Mouse (Mus musculus) lung, embryonic 16.5 days (tissue): ENCODE measurements around the gene Taf4. TPM values are rescaled to one million over a fixed set of nuclear protein-coding genes. Genes with fewer than 3 reads are reported as not detected.
A peak's percentile ranks its signal among the peaks of the same experiment; 100 is the strongest.

ENCODE experiments used
- ATAC-seq: fragments of 200-750 bp; cut with Nextera tagmentation; 2 replicates; pipeline ENCODE4 v1.8.0; 2017; ENCODE audit warnings: low read depth, mild to moderate bottlenecking, moderate library complexity
- H3K27ac ChIP-seq: fragments of 300-500 bp; sonication (generic); 2 replicates; pipeline ENCODE4 v1.5.1; 2014; ENCODE audit warnings: mild to moderate bottlenecking, control low read depth, low read length
- H3K27me3 ChIP-seq: fragments of 300-500 bp; sonication (generic); 2 replicates; pipeline ENCODE4 v1.6.1; 2014; ENCODE audit warnings: low read depth, low read length, mixed read lengths; ENCODE audit not compliant: control insufficient read depth, insufficient read depth
- H3K36me3 ChIP-seq: fragments of 300-500 bp; sonication (generic); 2 replicates; pipeline ENCODE4 v1.6.1; 2014; ENCODE audit warnings: low read length; ENCODE audit not compliant: control insufficient read depth, insufficient read depth
- H3K4me1 ChIP-seq: fragments of 300-500 bp; sonication (generic); replicated peaks from 2 replicates; pipeline ENCODE4 v1.6.1; 2014; ENCODE audit warnings: low read length, mixed read lengths; ENCODE audit not compliant: control insufficient read depth, insufficient read depth
- H3K4me2 ChIP-seq: fragments of 300-500 bp; sonication (generic); 2 replicates; pipeline ENCODE4 v1.6.1; 2014; ENCODE audit warnings: low read depth, low read length, control low read depth
- H3K4me3 ChIP-seq: fragments of 300-500 bp; sonication (generic); 2 replicates; pipeline ENCODE4 v1.5.1; 2014; ENCODE audit warnings: mild to moderate bottlenecking, low read length, control low read depth
- H3K9ac ChIP-seq: fragments of 300-500 bp; sonication (generic); 2 replicates; pipeline ENCODE4 v1.6.1; 2014; ENCODE audit warnings: low read length, control low read depth
- H3K9me3 ChIP-seq: fragments of 300-500 bp; sonication (generic); 2 replicates; pipeline ENCODE4 v1.6.1; 2016; ENCODE audit warnings: low read length; ENCODE audit not compliant: control insufficient read depth
- WGBS: fragments of 180-500 bp; shearing (Covaris S2); extraction: QIAGEN DNeasy Blood & Tissue Kit; methylation state at CpG from one replicate; pipeline ENCODE4 v1.1.7; 2014; 5-methylcytosine and 5-hydroxymethylcytosine counted together
- polyA plus RNA-seq: library from polyadenylated mRNA; unstranded; fragments of >200 nt; fragmentation: Nextera tagmentation; extraction: Ambion mirVana; gene quantifications from 2 replicates; pipeline ENCODE4 v1.2.1, GENCODE M21; 2015

Taf4 gene
- polyA plus RNA-seq, 1 experiment from 2014 or later: 3.0 TPM

DNA sequence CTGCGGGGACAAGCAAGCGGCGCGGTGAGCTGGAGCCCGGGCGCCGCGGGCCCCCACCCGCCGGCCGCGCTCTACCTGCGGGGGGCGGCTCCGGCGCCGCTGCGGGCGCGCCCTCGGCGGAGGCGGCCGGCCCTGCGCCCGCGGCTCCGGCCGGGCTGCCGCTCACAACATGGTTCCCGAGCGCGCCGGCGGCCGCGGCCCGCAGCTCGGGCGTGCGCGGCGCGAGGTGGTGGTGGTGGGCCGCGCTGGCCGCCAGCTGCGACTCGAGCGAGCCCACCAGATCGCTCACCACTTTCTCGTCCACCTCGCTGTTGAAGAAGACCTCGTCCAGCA is 185 bp downstream of the Taf4 start:
- peak overlapping the region; percentile 97 for H3K9ac ChIP-seq
- H3K4me3 ChIP-seq: peak overlapping the region; percentile 86
- H3K4me2 ChIP-seq: peak overlapping the region; percentile 98
- H3K9me3 ChIP-seq: no peaks in the 10 kb centered on the region; the same call in 1 of the 2 replicates
- H3K27ac ChIP-seq: peak overlapping the region; percentile 80
- peaks cover 35% of the 10 kb centered on the region for H3K4me1 ChIP-seq
- H3K27me3 ChIP-seq: no peaks in the 10 kb centered on the region
- peak; percentile 53 for ATAC-seq
- H3K36me3 ChIP-seq: no peaks in the 10 kb centered on the region
- under 1% methylated on average over 31 of the region's 54 CpGs for whole genome bisulfite sequencing

DNA sequence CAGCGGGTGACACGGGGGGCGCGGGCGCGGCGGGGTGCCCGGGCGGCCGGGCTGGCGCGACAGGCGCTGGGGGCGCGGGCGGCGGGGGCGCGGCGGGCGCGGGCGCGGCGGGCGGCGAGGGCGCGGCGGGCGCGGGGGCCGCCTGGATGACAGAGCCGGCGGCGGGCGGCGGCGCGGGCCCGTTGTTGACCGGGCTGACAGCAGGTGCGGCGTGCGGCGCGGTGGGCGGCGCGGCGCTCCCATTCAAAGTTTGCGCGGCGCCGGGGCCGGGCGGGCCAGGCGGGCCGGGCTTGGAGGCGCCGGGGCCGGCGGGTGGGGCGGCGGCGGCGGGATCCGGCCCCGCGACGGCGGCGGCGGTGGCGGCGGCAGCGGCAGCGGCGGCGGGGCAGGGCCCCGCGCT is 595 bp downstream of the Taf4 start:
- Histone ChIP-seq H3K9ac (peak overlapping the region; percentile 97), H3K27me3 (no peaks in the 10 kb centered on the region), H3K9me3 (no peaks in the 10 kb centered on the region; the same call in 1 of the 2 replicates), H3K4me3 (peak overlapping the region; percentile 86), H3K36me3 (no peaks in the 10 kb centered on the region), H3K27ac (no peak overlapping the region; the same call in 1 of the 2 replicates), H3K4me1 (peaks cover 35% of the 10 kb centered on the region), H3K4me2 (peak overlapping the region; percentile 98)
- ATAC-seq: peak; percentile 2
- 0% methylated on average over 1 of the region's 82 CpGs for WGBS

DNA sequence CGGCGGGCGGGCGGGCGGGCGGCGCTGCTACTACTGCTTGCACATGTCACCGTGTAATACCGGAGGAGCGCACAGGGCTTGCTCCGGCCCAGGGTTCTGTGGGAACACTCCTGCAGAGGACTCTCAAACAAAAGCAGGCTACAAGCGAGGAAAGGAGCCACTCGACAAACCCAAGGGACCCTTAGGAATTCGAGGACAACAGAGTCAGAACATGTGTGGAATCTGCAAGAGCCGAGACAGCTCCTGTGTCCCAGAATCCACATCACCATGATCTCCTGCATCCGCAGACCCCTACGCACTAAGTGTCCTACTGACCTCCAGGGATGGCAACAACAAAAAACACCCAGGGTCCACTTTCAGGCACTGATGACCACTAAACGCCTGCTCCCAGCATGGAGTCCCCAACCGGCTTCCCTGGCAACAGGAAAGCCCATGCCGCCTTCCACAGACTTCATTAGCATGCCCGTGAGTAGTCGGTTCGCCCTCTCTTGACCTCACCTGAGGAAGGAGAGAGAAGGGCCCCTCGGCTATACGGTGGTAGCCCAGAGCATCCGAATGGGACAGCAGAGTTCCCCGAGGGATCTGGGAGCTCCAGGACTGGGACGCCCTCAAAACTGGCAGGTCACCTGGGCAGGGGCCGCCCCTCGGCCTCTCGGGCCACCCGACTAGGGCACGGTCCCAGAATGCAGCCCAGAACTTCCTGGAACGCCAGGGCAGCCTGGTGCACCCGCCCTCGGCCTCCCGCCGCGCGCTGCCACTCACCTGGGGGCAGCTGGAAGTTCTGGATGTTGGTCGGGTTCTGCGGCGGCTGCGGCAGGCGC is 1.6 kb downstream of the Taf4 start:
- H3K4me2 ChIP-seq: peak overlapping the region; percentile 98
- H3K9ac ChIP-seq: peak overlapping the region; percentile 97
- H3K27ac ChIP-seq: no peak overlapping the region
- H3K27me3 ChIP-seq: no peaks in the 10 kb centered on the region
- 0 out of 2 replicates have a peak, but pooled peaks have one; percentile 6 for ATAC-seq
- H3K9me3 ChIP-seq: no peaks in the 10 kb centered on the region; the same call in 1 of the 2 replicates
- peaks cover 35% of the 10 kb centered on the region for H3K4me1 ChIP-seq
- no peaks in the 10 kb centered on the region for H3K36me3 ChIP-seq
- 4% methylated on average over 45 of the region's 45 CpGs for whole genome bisulfite sequencing
- H3K4me3 ChIP-seq: peak overlapping the region; percentile 86

DNA sequence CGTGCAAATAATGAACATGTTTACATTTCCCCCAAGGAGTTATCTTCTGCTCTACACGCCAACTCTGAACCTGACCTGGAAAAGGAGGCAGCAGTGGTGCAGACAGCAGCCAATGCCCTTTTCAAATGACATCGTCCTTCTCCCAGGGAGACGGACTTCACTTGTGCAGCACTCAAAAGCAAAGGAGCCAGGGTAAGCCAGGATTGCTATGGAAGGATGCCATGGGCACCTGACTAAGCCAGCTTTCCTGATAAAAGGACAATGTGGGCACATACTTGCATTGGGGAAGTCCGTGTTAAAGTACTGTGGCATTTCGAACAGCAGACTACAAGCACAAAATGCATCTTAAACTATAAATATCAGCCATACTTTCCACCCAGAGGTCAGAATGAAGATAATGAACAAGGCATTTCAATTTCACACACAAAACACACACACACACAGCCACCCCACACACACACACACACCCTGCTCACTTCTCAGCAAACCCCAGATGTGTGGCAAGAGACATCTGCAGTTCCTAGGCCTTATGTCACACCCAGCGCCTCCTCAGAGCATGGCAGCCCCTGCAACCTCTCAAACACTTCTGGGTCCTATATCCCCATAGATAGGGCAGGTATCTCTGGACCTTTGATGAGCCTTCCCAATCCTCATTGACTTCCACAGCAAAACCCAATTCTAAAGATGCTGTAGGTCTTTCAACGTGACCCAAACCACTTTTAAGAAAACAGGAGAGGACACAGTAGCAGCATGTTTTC is 2.4 kb downstream of the Taf4 start:
- H3K36me3 ChIP-seq: no peaks in the 10 kb centered on the region
- no peak overlapping the region for H3K27ac ChIP-seq
- WGBS: 21% methylated on average over 8 of the region's 8 CpGs
- peak overlapping the region; percentile 98 for H3K4me2 ChIP-seq
- no peaks in the 10 kb centered on the region; the same call in 1 of the 2 replicates for H3K9me3 ChIP-seq
- H3K9ac ChIP-seq: peak overlapping the region; percentile 97; the same call in 1 of the 2 replicates
- no peaks in the 10 kb centered on the region for H3K27me3 ChIP-seq
- H3K4me1 ChIP-seq: peaks cover 35% of the 10 kb centered on the region
- ATAC-seq: no peak
- peak overlapping the region; percentile 86 for H3K4me3 ChIP-seq

DNA sequence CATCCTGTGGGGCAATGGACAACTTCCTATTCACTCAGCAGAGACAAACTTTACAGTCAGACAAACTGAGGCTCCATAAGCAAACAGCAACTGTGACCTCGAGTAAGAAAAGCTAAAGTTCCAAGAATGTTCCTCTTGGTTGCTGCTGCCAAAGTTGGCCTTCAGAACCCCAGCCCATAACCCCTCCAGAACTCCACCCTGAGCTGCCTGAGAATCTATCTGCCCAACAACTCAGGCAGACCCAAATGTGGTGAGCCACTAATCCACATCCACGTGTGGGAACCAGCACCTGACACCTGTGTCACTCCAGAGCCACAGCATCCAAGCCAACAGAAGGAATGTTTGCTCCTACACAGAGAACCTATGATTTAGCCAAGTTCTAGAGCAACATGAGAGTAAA is 4.0 kb downstream of the Taf4 start:
- no peak overlapping the region for H3K4me2 ChIP-seq
- H3K36me3 ChIP-seq: no peaks in the 10 kb centered on the region
- 44% methylated on average over 2 of the region's 2 CpGs for WGBS
- H3K27me3 ChIP-seq: no peaks in the 10 kb centered on the region
- no peak overlapping the region for H3K4me3 ChIP-seq
- ATAC-seq: no peak
- H3K4me1 ChIP-seq: peaks cover 35% of the 10 kb centered on the region
- H3K9me3 ChIP-seq: no peaks in the 10 kb centered on the region
- H3K27ac ChIP-seq: no peak overlapping the region
- H3K9ac ChIP-seq: no peak overlapping the region

DNA sequence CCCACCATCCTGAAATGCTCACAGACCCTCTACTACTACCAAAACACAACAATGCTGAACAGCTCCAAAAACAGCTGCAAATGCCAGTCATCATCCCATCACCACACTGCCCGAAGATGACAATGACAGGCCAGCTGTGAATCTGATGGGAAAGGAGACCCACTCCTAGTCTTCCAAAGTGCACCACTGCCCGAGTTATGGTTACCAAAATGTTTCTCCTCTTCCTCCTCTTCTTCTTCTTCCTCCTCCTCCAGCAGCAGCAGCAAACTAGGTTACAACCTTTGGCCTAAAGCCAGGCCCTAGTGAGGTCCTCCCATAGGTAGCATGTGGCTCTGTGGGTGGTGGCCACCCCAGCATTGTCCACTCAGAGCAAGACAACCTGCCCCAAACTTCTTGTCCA is 4.6 kb downstream of the Taf4 start:
- no peak for ATAC-seq
- H3K27me3 ChIP-seq: no peaks in the 10 kb centered on the region
- no peaks in the 10 kb centered on the region for H3K9me3 ChIP-seq
- H3K4me3 ChIP-seq: no peak overlapping the region
- H3K4me1 ChIP-seq: peaks cover 38% of the 10 kb centered on the region
- H3K36me3 ChIP-seq: no peaks in the 10 kb centered on the region
- H3K9ac ChIP-seq: no peak overlapping the region
- no peak overlapping the region for H3K4me2 ChIP-seq
- 73% methylated on average over 2 of the region's 2 CpGs for WGBS
- no peak overlapping the region for H3K27ac ChIP-seq

DNA sequence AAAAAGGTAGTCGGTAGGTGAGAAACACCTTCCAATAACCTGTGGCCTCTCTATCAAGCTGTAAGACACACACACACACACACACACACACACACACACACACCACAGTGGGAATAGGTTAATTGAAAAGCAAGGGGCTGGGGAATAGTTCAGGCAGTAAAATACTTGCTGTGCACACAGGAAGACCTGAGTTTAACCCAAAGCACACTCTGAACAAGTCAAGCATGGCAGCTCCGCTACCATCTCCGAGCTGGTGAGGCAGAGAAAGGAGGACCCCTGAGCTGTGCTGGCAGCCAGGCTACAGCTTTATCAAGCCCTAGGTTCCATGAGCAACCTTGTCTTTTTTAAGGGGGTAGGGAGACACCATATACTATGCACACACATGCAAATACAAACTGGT is 7.3 kb downstream of the Taf4 start:
- no peak overlapping the region for H3K27ac ChIP-seq
- H3K4me1 ChIP-seq: peaks cover 39% of the 10 kb centered on the region
- ATAC-seq: no peak
- no peaks in the 10 kb centered on the region for H3K27me3 ChIP-seq
- H3K4me2 ChIP-seq: no peak overlapping the region
- H3K9me3 ChIP-seq: no peaks in the 10 kb centered on the region
- 82% methylated on average over 3 of the region's 3 CpGs for WGBS
- H3K4me3 ChIP-seq: no peak overlapping the region
- H3K9ac ChIP-seq: no peak overlapping the region
- H3K36me3 ChIP-seq: no peaks in the 10 kb centered on the region

DNA sequence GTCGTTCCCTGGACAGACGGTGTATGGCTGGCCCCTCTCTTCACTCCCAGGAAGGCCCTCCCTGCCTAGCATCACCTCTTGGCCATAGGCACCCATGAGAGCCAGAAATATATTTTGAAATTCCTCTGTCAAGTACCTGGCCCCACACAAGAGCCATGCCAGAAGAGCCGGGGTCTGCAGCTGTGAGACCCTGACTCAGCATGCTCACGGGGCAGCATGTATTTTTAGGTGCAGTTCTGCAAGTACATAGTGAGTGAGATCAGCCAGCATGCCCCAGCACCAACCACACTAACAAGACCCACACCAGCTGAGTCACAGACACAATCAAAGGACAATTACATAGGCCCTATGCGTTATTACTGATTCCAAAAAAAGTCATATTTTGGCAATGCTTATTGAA is 8.8 kb downstream of the Taf4 start:
- H3K9me3 ChIP-seq: no peaks in the 10 kb centered on the region
- H3K4me3 ChIP-seq: no peak overlapping the region
- H3K27me3 ChIP-seq: no peaks in the 10 kb centered on the region
- ATAC-seq: no peak
- H3K36me3 ChIP-seq: no peaks in the 10 kb centered on the region
- peaks cover 24% of the 10 kb centered on the region for H3K4me1 ChIP-seq
- H3K27ac ChIP-seq: no peak overlapping the region
- H3K9ac ChIP-seq: no peak overlapping the region
- no peak overlapping the region for H3K4me2 ChIP-seq
- 53% methylated on average over 5 of the region's 5 CpGs for WGBS

DNA sequence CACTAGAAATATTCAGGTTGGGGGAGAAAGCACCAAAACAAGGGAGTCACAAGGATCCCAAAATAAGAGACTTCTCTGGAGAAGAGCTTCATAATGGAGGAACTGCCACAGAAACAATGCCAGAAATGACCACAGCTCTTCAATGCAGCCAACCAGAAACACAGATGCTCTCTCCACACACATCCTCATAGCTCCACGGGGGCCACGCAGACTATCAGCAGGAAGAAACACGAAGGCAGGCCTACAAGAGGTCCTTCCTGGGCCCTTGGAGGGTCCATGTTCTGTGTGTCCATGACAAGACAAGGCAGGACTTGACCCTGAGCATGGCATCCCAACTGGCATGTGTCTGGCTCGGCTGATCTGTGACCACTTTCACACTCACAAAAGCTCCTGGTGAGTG is 15.0 kb downstream of the Taf4 start:
- Histone ChIP-seq H3K27me3 (no peaks in the 10 kb centered on the region), H3K36me3 (no peaks in the 10 kb centered on the region), H3K9ac (no peak overlapping the region), H3K4me1 (peaks cover 19% of the 10 kb centered on the region), H3K9me3 (no peaks in the 10 kb centered on the region), H3K4me2 (no peak overlapping the region), H3K27ac (no peak overlapping the region), H3K4me3 (no peak overlapping the region)
- no peak for ATAC-seq
- 79% methylated on average over 4 of the region's 4 CpGs for WGBS
